Comparison of ENCODE assay signal across 11 mouse cellular contexts in the genomic region with DNA sequence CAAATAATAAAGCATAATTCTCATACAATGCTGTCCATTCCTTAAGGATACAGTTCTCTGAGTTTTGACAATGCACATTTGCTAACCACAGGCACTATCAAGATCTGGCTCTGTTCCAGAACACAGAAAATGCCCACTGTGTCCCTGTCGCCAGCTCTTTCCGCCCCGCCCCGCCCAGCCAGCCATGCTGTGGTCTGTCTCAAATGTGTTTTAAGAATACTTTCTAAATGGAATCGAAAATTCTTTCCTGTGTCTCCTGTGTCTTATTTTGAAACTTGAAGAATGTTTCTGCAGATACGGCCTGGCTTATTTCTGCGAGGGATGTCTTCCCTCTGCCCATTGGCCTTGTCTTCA.
A peak's percentile ranks its signal among the peaks of the same experiment; 100 is the strongest.
DNase-seq lines count a peak whose midpoint lies in the region; ATAC-seq and TF ChIP-seq lines count a peak whose summit lies in the region.
"Had no signal": no experiment of that assay in that cellular context is flagged by ENCODE, and none has a peak within 500 bp of the region (broad histone marks: within the 10 kb centered on the region; RNA-seq: fewer than 3 reads in every experiment).

No protein-coding gene starts in this region.

- intact Hi-C loops in heart, adult 2 months (cut with DNase I): loop anchor here (2.0 kb wide), 1 partner anchor 50 kb away; no protein-coding TSS in a partner anchor
- intact Hi-C loops in heart, postnatal 14 days (cut with DNase I): no loop called here

- H3K27me3 ChIP-seq in heart, adult 2 months (ENCODE audit: control insufficient read depth, insufficient read depth, low read length): no peaks in the 10 kb centered on the region
- H3K27me3 ChIP-seq in lung, postnatal 0 days (replicated peaks; ENCODE audit: insufficient read depth, low read length): no peaks in the 10 kb centered on the region
- H3K27me3 ChIP-seq: heart, embryonic 12.5 days; midbrain, embryonic 13.5 days had no signal

- no peak for TF ChIP-seq EP300 in heart, adult 2 months (IDR thresholded peaks at IDR 0.05; ENCODE audit: insufficient read depth, low read depth, low read length)
- TF ChIP-seq EP300 in lung, postnatal 0 days (IDR thresholded peaks at IDR 0.05): peak; percentile 64

- H3K27ac ChIP-seq in heart, adult 2 months: no peak overlapping the region
- H3K27ac ChIP-seq in lung, postnatal 0 days (ENCODE audit: low read length): peak overlapping the region; percentile 21; the same call in 1 of the 2 replicates
- H3K27ac ChIP-seq: midbrain, embryonic 13.5 days had no signal

- H3K9me3 ChIP-seq in lung, postnatal 0 days (ENCODE audit: low read length): no peaks in the 10 kb centered on the region
- H3K9me3 ChIP-seq: heart, embryonic 12.5 days; midbrain, embryonic 13.5 days had no signal

- no peaks in the 10 kb centered on the region; the same call in 1 of the 2 replicates for H3K79me2 ChIP-seq in heart, adult 2 months (replicated peaks; ENCODE audit: control insufficient read depth, insufficient read depth, low read length)

- ATAC-seq in lung, postnatal 0 days: peak; percentile 85

- H3K4me3 ChIP-seq in heart, adult 2 months: no peak overlapping the region
- no peak overlapping the region for H3K4me3 ChIP-seq in lung, postnatal 0 days (ENCODE audit: low read depth, low read length)
- H3K4me3 ChIP-seq: heart, embryonic 12.5 days; midbrain, embryonic 13.5 days had no signal

- peak; percentile 92 for DNase-seq in heart, adult 11 months
- no peak for DNase-seq in heart, adult 2 months
- DNase-seq in retina, postnatal 1 day: peak; percentile 61
- no peak for DNase-seq in retina, embryonic 14.5 days (ENCODE audit: low spot score)
- peak; percentile 78 for DNase-seq in lung, postnatal 0 days (ENCODE audit: low spot score)
- DNase-seq in MN1 (ENCODE audit: low spot score): no peak
- no peak for DNase-seq in spleen, postnatal 36 days (ENCODE audit: low spot score in 2 of 2)
- DNase-seq in heart, postnatal 14 days: no peak
- DNase-seq: right cerebral cortex, adult 18-20 months had no signal

- no peak overlapping the region for H3K9ac ChIP-seq in heart, adult 2 months (ENCODE audit: low read depth, low read length)
- no peak overlapping the region for H3K9ac ChIP-seq in lung, postnatal 0 days (replicated peaks; ENCODE audit: low read depth)
- H3K9ac ChIP-seq: heart, embryonic 12.5 days; midbrain, embryonic 13.5 days had no signal

- H3K4me2 ChIP-seq in lung, postnatal 0 days (replicated peaks; ENCODE audit: low read depth, low read length): peak overlapping the region; percentile 27
- H3K4me2 ChIP-seq: heart, embryonic 12.5 days; midbrain, embryonic 13.5 days had no signal

- TF ChIP-seq CTCF in heart, adult 2 months (IDR thresholded peaks at IDR 0.05): no peak
- TF ChIP-seq CTCF in lung, postnatal 0 days (IDR thresholded peaks at IDR 0.05): no peak

- H3K4me1 ChIP-seq in heart, adult 2 months (ENCODE audit: control insufficient read depth, insufficient read depth, low read length): peaks cover 19% of the 10 kb centered on the region
- H3K4me1 ChIP-seq in lung, postnatal 0 days (ENCODE audit: insufficient read depth, low read depth, low read length): peaks cover 13% of the 10 kb centered on the region; the same call in 1 of the 2 replicates

- H3K36me3 ChIP-seq in heart, adult 2 months (ENCODE audit: control insufficient read depth, insufficient read depth, low read length): peaks cover 13% of the 10 kb centered on the region
- peaks cover 18% of the 10 kb centered on the region for H3K36me3 ChIP-seq in lung, postnatal 0 days (ENCODE audit: insufficient read depth, low read length)

- no peak for TF ChIP-seq POLR2A in heart, adult 2 months (IDR thresholded peaks at IDR 0.05; ENCODE audit: insufficient read depth, low read depth, low read length)

- 68% methylated on average over 7 of the region's 7 CpGs for WGBS in heart, adult 2 months
- 21% methylated on average over 7 of the region's 7 CpGs for WGBS in lung, postnatal 0 days

Comparison
In these comparisons a context has a peak if more than half of its experiments do, and no peak if none do; other contexts are left out.
1. DNase-seq: peak in heart, adult 11 months (single experiment), retina, postnatal 1 day (single experiment) and lung, postnatal 0 days (single experiment); none in heart, adult 2 months (0 of 2), retina, embryonic 14.5 days (single experiment), MN1 (single experiment), spleen, postnatal 36 days (0 of 2) and heart, postnatal 14 days (0 of 2).